Mouse (Mus musculus) hindbrain, embryonic 16.5 days (tissue): ENCODE measurements around the gene Cacna1e. TPM values are rescaled to one million over a fixed set of nuclear protein-coding genes. Genes with fewer than 3 reads are reported as not detected.

ENCODE experiments used
- ATAC-seq: fragments of 200-750 bp; cut with Nextera tagmentation; 2 replicates; pipeline ENCODE4 v1.8.0; 2017; ENCODE audit warnings: moderate TSS enrichment, moderate library complexity
- H3K27ac ChIP-seq: fragments of 300-500 bp; sonication (generic); 2 replicates; pipeline ENCODE4 v1.5.1; 2014; ENCODE audit warnings: low read depth, mild to moderate bottlenecking, control low read depth, low read length, moderate library complexity
- H3K27me3 ChIP-seq: fragments of 300-500 bp; sonication (generic); replicated peaks from 2 replicates; pipeline ENCODE4 v1.6.1; 2014; ENCODE audit warnings: low read length; ENCODE audit not compliant: control insufficient read depth, insufficient read depth
- H3K36me3 ChIP-seq: fragments of 300-500 bp; sonication (generic); 2 replicates; pipeline ENCODE4 v1.6.1; 2014; ENCODE audit warnings: mild to moderate bottlenecking, low read length, moderate library complexity, mixed read lengths; ENCODE audit not compliant: control insufficient read depth, insufficient read depth
- H3K4me1 ChIP-seq: fragments of 300-500 bp; sonication (generic); 2 replicates; pipeline ENCODE4 v1.6.1; 2014; ENCODE audit warnings: low read depth, low read length; ENCODE audit not compliant: control insufficient read depth, insufficient read depth
- H3K4me2 ChIP-seq: fragments of 300-500 bp; sonication (generic); 2 replicates; pipeline ENCODE4 v1.6.1; 2014; ENCODE audit warnings: mild to moderate bottlenecking, low read length, control low read depth, moderate library complexity
- H3K4me3 ChIP-seq: fragments of 300-500 bp; sonication (generic); 2 replicates; pipeline ENCODE4 v1.5.1; 2014; ENCODE audit warnings: mild to moderate bottlenecking, low read length, control low read depth, moderate library complexity
- H3K9ac ChIP-seq: fragments of 300-500 bp; sonication (generic); 2 replicates; pipeline ENCODE4 v1.6.1; 2014; ENCODE audit warnings: low read depth, mild to moderate bottlenecking, control low read depth, low read length, moderate library complexity
- H3K9me3 ChIP-seq: fragments of 300-500 bp; sonication (generic); 2 replicates; pipeline ENCODE4 v1.6.1; 2014; ENCODE audit warnings: mild to moderate bottlenecking, low read length, moderate library complexity; ENCODE audit not compliant: control insufficient read depth
- WGBS: fragments of 180-500 bp; shearing (Covaris S2); extraction: QIAGEN DNeasy Blood & Tissue Kit; methylation state at CpG from one replicate; pipeline ENCODE4 v1.1.7; 2014; 5-methylcytosine and 5-hydroxymethylcytosine counted together
- polyA plus RNA-seq: library from polyadenylated mRNA; unstranded; fragments of >200 nt; fragmentation: Nextera tagmentation; extraction: Ambion mirVana; gene quantifications from 2 replicates; pipeline ENCODE4 v1.2.1, GENCODE M21; 2015

Gene Cacna1e
- polyA plus RNA-seq, 1 experiment from 2014 or later: 14.0 TPM

DNA sequence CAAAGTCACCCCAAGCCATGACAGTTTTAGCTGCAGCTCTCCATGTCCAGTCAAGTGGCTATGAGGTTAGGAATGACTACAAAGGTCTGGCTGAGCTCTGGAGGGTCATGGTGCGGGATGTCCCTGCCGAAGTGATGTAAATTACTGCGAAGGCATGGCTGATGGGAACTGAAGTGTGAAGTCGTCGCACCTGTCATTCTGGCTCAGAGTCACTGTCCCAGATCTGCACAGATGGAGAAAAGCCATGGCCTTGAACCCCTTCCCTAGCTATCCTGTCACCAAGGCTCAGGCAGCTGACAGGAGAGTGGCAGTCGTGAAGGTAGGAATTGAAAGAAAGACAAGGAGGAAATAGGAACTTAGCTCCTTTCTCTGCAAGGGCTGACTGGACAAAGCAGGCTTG is 197.4 kb downstream of the Cacna1e start:
- no peaks in the 10 kb centered on the region for H3K9me3 ChIP-seq
- no peak overlapping the region for H3K27ac ChIP-seq
- H3K4me2 ChIP-seq: no peak overlapping the region
- H3K9ac ChIP-seq: no peak overlapping the region
- H3K27me3 ChIP-seq: no peaks in the 10 kb centered on the region
- no peaks in the 10 kb centered on the region for H3K36me3 ChIP-seq
- peaks cover 4% of the 10 kb centered on the region for H3K4me1 ChIP-seq
- 0 out of 2 replicates have a peak, but pooled peaks have one; percentile 37 for ATAC-seq
- WGBS: 59% methylated on average over 6 of the region's 6 CpGs
- H3K4me3 ChIP-seq: no peak overlapping the region

- H3K9ac ChIP-seq: no peak overlapping the region
- no peak overlapping the region for H3K4me3 ChIP-seq
- no peaks in the 10 kb centered on the region for H3K36me3 ChIP-seq
- no peak for ATAC-seq
- no peaks in the 10 kb centered on the region for H3K27me3 ChIP-seq
- H3K27ac ChIP-seq: no peak overlapping the region
- no peaks in the 10 kb centered on the region for H3K4me1 ChIP-seq
- H3K4me2 ChIP-seq: no peak overlapping the region
- WGBS: 82% methylated on average over 1 of the region's 1 CpGs
- H3K9me3 ChIP-seq: no peaks in the 10 kb centered on the region
Measured at GRCm38 (mm10) chr1:154683477-154684106, 200.7 kb downstream of the Cacna1e start.

- Histone ChIP-seq H3K36me3 (no peaks in the 10 kb centered on the region), H3K4me1 (no peaks in the 10 kb centered on the region), H3K4me3 (no peak overlapping the region), H3K9ac (no peak overlapping the region), H3K9me3 (no peaks in the 10 kb centered on the region), H3K27me3 (no peaks in the 10 kb centered on the region), H3K27ac (no peak overlapping the region), H3K4me2 (no peak overlapping the region)
- no peak for ATAC-seq
- WGBS: 22% methylated on average over 1 of the region's 1 CpGs
Measured at GRCm38 (mm10) chr1:154678989-154679388, 205.3 kb downstream of the Cacna1e start.

GRCm38 (mm10) chr1:154678151-154678550 is 206.2 kb downstream of the Cacna1e start:
- no peak overlapping the region for H3K27ac ChIP-seq
- ATAC-seq: no peak
- no peak overlapping the region for H3K9ac ChIP-seq
- no peaks in the 10 kb centered on the region for H3K36me3 ChIP-seq
- H3K27me3 ChIP-seq: no peaks in the 10 kb centered on the region
- H3K4me1 ChIP-seq: no peaks in the 10 kb centered on the region
- no peaks in the 10 kb centered on the region for H3K9me3 ChIP-seq
- no peak overlapping the region for H3K4me2 ChIP-seq
- H3K4me3 ChIP-seq: no peak overlapping the region
- 37% methylated on average over 3 of the region's 3 CpGs for WGBS

GRCm38 (mm10) chr1:154677677-154678076 is 206.6 kb downstream of the Cacna1e start:
- Histone ChIP-seq H3K36me3 (no peaks in the 10 kb centered on the region), H3K4me1 (no peaks in the 10 kb centered on the region), H3K27ac (no peak overlapping the region), H3K9ac (no peak overlapping the region), H3K27me3 (no peaks in the 10 kb centered on the region), H3K4me3 (no peak overlapping the region), H3K9me3 (no peaks in the 10 kb centered on the region), H3K4me2 (no peak overlapping the region)
- ATAC-seq: no peak
- WGBS: 72% methylated on average over 2 of the region's 2 CpGs

DNA sequence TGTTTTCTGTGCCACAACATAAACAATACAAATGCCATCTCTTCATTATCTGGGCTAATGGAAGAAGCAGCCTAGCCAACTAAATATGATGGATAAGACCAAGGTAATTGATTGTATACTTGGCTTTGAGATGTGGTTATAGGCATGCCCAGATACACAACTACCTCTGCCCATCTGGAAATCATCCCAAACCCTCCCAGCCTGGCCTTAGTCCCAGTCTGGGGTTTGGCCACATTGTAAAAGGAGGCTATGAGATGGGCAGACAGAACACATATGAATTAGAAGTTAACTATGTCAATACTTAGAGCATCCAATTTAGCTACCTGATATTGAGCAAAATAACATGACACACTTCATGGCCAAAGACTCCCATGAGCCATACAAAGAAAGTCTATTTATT is 220.6 kb downstream of the Cacna1e start:
- Histone ChIP-seq H3K27ac (no peak overlapping the region), H3K27me3 (no peaks in the 10 kb centered on the region), H3K9ac (no peak overlapping the region), H3K4me3 (no peak overlapping the region), H3K9me3 (no peaks in the 10 kb centered on the region), H3K4me2 (no peak overlapping the region), H3K4me1 (peaks cover 15% of the 10 kb centered on the region), H3K36me3 (no peaks in the 10 kb centered on the region)
- no peak for ATAC-seq

GRCm38 (mm10) chr1:154661977-154662376 is 222.3 kb downstream of the Cacna1e start:
- no peaks in the 10 kb centered on the region for H3K27me3 ChIP-seq
- H3K4me1 ChIP-seq: peaks cover 15% of the 10 kb centered on the region
- no peak overlapping the region for H3K4me3 ChIP-seq
- H3K27ac ChIP-seq: 0 out of 2 replicates have a peak overlapping the region, but pooled peaks have one; percentile 11
- no peaks in the 10 kb centered on the region for H3K36me3 ChIP-seq
- H3K9me3 ChIP-seq: no peaks in the 10 kb centered on the region
- no peak overlapping the region for H3K9ac ChIP-seq
- ATAC-seq: peak; percentile 34; the same call in 1 of the 2 replicates
- H3K4me2 ChIP-seq: no peak overlapping the region
- 70% methylated on average over 5 of the region's 5 CpGs for WGBS

GRCm38 (mm10) chr1:154661221-154661864 is 223.0 kb downstream of the Cacna1e start:
- peak overlapping the region; percentile 36; the same call in 1 of the 2 replicates for H3K27ac ChIP-seq
- peak; percentile 94 for ATAC-seq
- 36% methylated on average over 7 of the region's 7 CpGs for WGBS

DNA sequence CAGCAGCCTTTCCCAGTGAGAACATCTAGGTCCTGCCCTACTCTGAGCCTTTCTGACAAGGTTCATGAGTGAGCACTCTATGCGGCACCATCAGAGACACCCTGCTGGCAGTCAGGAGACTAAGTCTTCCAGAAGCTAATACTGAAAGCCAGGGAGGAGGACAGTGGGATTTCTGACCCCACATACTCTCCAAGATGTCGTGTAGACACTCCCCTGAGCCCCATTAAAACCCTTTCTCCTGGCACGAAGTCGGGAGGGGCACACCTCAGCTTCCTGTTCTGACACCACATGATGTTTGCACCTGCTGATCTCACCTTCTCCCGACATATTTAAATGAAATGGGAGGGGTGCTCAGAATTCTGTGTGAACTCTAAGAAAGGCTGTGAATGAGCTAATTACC is 226.9 kb downstream of the Cacna1e start:
- Histone ChIP-seq H3K4me2 (no peak overlapping the region), H3K4me3 (no peak overlapping the region), H3K27me3 (no peaks in the 10 kb centered on the region), H3K4me1 (peaks cover 13% of the 10 kb centered on the region), H3K9me3 (no peaks in the 10 kb centered on the region), H3K9ac (no peak overlapping the region), H3K36me3 (no peaks in the 10 kb centered on the region), H3K27ac (no peak overlapping the region)
- 81% methylated on average over 5 of the region's 5 CpGs for WGBS
- ATAC-seq: no peak

More at GRCm38 (mm10) chr1:154661221-154661864, 223.0 kb downstream of the Cacna1e start:
- Histone ChIP-seq H3K27me3 (no peaks in the 10 kb centered on the region), H3K9ac (no peak overlapping the region), H3K4me1 (peaks cover 15% of the 10 kb centered on the region), H3K36me3 (no peaks in the 10 kb centered on the region), H3K4me3 (no peak overlapping the region), H3K9me3 (no peaks in the 10 kb centered on the region), H3K4me2 (no peak overlapping the region)
